Mouse (Mus musculus): ENCODE results near the gene Crot. TPM values are rescaled to one million over a fixed set of nuclear protein-coding genes. Genes with fewer than 3 reads are reported as not detected.
A peak's percentile ranks its signal among the peaks of the same experiment; 100 is the strongest.

Gene Crot
- polyA plus RNA-seq, 1 experiment: 12.8 TPM

DNA sequence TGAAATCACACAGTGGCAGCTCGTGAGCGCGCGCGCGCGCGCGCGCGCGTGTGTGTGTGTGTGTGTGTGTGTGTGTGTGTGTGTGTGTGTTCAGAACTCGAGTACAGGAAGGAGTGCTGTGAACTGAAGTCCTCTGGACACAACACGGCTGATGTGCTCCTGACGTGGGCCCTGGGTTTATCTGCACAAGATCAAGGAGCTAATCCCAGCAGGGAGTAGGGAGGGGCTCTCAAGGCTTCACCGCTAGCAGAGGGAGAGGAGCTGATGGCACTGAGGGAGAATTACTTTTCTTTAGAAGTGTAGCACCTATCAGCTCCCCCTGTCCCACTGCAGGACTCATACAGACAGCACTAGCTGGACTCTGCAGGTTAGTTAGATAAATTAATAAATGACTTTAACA, 5.5 kb downstream of the Crot start:
- DNase-seq (ENCODE audit: low read depth): no peak
- TF ChIP-seq CTCF (IDR thresholded peaks at IDR 0.05; ENCODE audit: borderline replicate concordance, extremely low read depth, insufficient read depth, insufficient read length): no peak

DNA sequence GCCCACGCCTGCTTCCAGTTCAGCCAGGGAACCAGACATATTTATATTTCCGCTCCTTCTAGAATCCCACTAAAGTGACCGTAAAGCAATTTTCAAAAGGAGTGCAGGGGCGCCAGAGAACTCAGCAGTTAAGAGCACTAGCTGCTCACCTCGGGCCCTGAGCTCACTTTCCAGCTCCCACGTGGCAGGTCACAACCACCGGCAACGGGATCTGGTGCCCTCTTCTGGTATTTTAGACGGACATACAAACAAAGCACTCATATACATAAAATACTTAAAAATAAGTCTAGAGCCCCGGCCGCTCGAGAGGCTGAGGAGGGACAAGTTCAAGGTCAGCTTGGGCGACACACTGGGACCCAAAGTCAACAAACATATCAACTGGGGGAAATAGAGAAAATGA, 6.6 kb downstream of the Crot start:
- DNase-seq (ENCODE audit: low read depth): no peak

DNA sequence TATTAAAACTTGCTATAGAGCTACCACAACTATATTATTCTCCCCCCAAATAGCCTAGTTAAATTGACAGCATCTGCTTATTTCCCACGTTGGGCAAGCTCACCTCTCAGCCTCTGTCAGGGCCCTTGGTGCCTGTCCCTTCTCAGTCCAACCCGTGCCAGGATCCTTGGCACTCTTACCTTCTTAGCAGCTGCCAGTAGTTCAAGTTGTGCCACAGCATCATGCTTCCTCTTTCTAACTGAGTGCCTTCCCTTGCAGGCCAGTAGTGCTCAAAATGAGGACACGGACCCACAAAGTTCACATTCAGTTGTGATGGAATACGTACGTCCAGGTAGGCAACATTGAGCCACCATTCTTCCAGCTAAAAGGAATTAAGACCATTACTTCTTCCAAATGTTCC, 9.2 kb downstream of the Crot start:
- DNase-seq (ENCODE audit: low read depth): no peak
- no peak for TF ChIP-seq CTCF (IDR thresholded peaks at IDR 0.05; ENCODE audit: borderline replicate concordance, extremely low read depth, insufficient read depth, insufficient read length)
- no peak for TF ChIP-seq POLR2A (IDR thresholded peaks at IDR 0.05; ENCODE audit: borderline replicate concordance, extremely low read depth, insufficient read depth, insufficient read length, poor library complexity, severe bottlenecking)

More for the DNA sequence above, 6.6 kb downstream of the Crot start:
- no peak for TF ChIP-seq POLR2A (IDR thresholded peaks at IDR 0.05; ENCODE audit: borderline replicate concordance, extremely low read depth, insufficient read depth, insufficient read length, poor library complexity, severe bottlenecking)
- TF ChIP-seq CTCF (IDR thresholded peaks at IDR 0.05; ENCODE audit: borderline replicate concordance, extremely low read depth, insufficient read depth, insufficient read length): no peak

- TF ChIP-seq POLR2A (IDR thresholded peaks at IDR 0.05; ENCODE audit: borderline replicate concordance, extremely low read depth, insufficient read depth, insufficient read length, poor library complexity, severe bottlenecking) (no peak), CTCF (IDR thresholded peaks at IDR 0.05; ENCODE audit: borderline replicate concordance, extremely low read depth, insufficient read depth, insufficient read length) (no peak)
- DNase-seq (ENCODE audit: low read depth): no peak
Observed at GRCm38 (mm10) chr5:8985470-8985869, 11.7 kb downstream of the Crot start.

DNA sequence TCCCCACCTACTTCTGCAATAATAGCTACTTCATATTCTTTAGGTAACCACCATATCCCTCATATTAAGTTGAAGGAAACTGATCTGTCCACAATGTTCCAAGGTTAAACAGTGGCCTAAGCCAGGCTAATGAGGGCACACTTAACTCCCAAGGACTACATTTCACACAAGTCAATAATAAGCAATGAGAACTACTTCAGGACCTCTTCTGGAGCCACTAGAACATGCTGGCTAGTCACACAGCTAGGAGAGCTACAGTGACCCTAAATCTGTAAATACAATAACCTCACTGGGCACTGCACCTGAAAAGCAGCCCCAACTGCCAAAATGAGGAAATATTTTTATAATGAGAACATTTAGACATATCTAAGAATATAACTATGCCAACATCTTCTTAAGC, 22.4 kb downstream of the Crot start:
- DNase-seq (ENCODE audit: low read depth): no peak
- TF ChIP-seq POLR2A (IDR thresholded peaks at IDR 0.05; ENCODE audit: borderline replicate concordance, extremely low read depth, insufficient read depth, insufficient read length, poor library complexity, severe bottlenecking) (no peak), CTCF (IDR thresholded peaks at IDR 0.05; ENCODE audit: borderline replicate concordance, extremely low read depth, insufficient read depth, insufficient read length) (no peak)

GRCm38 (mm10) chr5:8972355-8972754, 24.8 kb downstream of the Crot start:
- TF ChIP-seq CTCF (IDR thresholded peaks at IDR 0.05; ENCODE audit: borderline replicate concordance, extremely low read depth, insufficient read depth, insufficient read length): no peak
- TF ChIP-seq POLR2A (IDR thresholded peaks at IDR 0.05; ENCODE audit: borderline replicate concordance, extremely low read depth, insufficient read depth, insufficient read length, poor library complexity, severe bottlenecking): no peak
- no peak for DNase-seq (ENCODE audit: low read depth)

DNA sequence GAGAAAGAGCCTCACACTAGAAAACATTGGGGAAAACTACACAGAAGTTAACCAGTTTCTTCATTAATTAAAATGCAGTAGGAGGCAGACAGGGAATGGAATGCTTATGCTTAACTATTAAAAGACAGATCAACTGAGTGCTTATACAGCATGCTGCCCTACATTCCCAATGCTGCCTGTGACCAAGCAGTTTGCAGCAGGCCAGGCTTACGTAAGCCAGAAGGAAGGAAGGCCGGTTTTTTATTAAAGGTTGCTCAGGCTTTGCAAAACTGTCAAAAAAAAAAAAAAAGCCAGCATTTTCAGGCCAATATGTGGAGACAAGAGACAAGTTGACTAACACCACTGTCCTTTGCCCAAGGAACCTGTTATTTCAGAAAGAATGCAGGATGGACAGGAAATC, 26.4 kb downstream of the Crot start:
- DNase-seq (ENCODE audit: low read depth): no peak

DNA sequence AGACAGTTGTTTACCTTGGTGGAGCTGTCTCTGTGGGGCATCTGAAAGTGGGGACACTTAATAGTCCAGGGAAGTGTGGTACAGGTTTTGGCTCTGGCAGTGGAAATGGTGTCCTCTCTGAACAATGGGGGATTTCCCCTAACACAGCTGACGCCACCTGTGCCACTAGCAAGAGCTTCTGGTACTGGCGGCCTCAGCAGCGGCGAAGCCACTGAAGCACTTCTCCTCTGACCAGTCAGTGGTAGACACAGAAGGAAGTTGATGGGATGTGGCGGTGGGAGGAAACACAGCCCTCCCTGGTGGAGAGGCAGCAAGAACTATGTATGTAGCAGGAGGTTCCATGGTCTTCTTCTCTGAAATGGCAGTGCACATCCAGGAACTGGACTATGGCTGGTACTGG, 32.6 kb downstream of the Crot start:
- no peak for DNase-seq (ENCODE audit: low read depth)
- TF ChIP-seq POLR2A (IDR thresholded peaks at IDR 0.05; ENCODE audit: borderline replicate concordance, extremely low read depth, insufficient read depth, insufficient read length, poor library complexity, severe bottlenecking) (no peak), CTCF (IDR thresholded peaks at IDR 0.05; ENCODE audit: borderline replicate concordance, extremely low read depth, insufficient read depth, insufficient read length) (no peak)

More for the DNA sequence above, 26.4 kb downstream of the Crot start:
- no peak for TF ChIP-seq POLR2A (IDR thresholded peaks at IDR 0.05; ENCODE audit: borderline replicate concordance, extremely low read depth, insufficient read depth, insufficient read length, poor library complexity, severe bottlenecking)
- TF ChIP-seq CTCF (IDR thresholded peaks at IDR 0.05; ENCODE audit: borderline replicate concordance, extremely low read depth, insufficient read depth, insufficient read length): no peak

GRCm38 (mm10) chr5:8960534-8960933, 36.6 kb downstream of the Crot start:
- no peak for DNase-seq (ENCODE audit: low read depth)
- no peak for TF ChIP-seq CTCF (IDR thresholded peaks at IDR 0.05; ENCODE audit: borderline replicate concordance, extremely low read depth, insufficient read depth, insufficient read length)
- no peak for TF ChIP-seq POLR2A (IDR thresholded peaks at IDR 0.05; ENCODE audit: borderline replicate concordance, extremely low read depth, insufficient read depth, insufficient read length, poor library complexity, severe bottlenecking)

DNA sequence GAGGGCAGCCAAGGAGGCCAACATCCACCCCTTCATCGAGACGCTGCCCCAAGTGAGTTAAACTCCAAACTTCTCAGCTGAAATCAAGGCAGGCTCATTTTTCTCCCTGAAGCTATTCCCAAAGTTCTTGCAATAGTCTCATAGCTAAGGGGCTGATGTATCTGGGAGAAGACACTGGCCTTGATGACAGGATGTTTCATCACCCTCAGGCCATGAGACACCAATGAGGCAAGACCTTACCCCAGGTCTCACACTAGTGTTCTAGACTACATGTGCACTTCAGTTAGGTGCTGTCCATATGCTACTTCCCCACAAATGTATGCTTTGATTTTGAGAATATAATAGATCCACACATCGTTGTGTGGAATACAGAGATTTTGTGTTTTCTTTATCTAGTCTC, 41.6 kb downstream of the Crot start:
- DNase-seq (ENCODE audit: low read depth): no peak
- TF ChIP-seq POLR2A (IDR thresholded peaks at IDR 0.05; ENCODE audit: borderline replicate concordance, extremely low read depth, insufficient read depth, insufficient read length, poor library complexity, severe bottlenecking) (no peak), CTCF (IDR thresholded peaks at IDR 0.05; ENCODE audit: borderline replicate concordance, extremely low read depth, insufficient read depth, insufficient read length) (no peak)

DNA sequence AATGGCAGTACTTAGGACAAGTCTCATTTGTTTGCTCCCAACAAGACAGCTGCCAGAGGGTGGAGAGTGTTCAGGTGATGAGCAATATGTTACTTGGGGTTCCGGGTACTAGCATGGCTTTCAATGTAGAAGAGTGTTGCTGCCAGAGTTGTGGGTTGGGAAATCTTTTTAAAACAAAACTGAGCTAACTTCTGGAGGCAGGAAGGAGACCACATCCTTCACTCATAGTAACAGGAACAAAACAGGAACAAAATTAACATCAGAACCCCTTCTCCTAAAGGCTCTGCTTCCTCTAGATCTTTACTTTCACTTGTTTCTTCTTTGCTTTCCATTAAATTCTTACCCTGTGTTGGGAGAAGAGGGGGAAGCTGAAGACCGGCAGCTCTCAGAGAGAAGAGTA, 43.5 kb downstream of the Crot start:
- no peak for TF ChIP-seq POLR2A (IDR thresholded peaks at IDR 0.05; ENCODE audit: borderline replicate concordance, extremely low read depth, insufficient read depth, insufficient read length, poor library complexity, severe bottlenecking)
- TF ChIP-seq CTCF (IDR thresholded peaks at IDR 0.05; ENCODE audit: borderline replicate concordance, extremely low read depth, insufficient read depth, insufficient read length): no peak
- DNase-seq (ENCODE audit: low read depth): no peak

- no peak for TF ChIP-seq CTCF (IDR thresholded peaks at IDR 0.05; ENCODE audit: borderline replicate concordance, extremely low read depth, insufficient read depth, insufficient read length)
- no peak for TF ChIP-seq POLR2A (IDR thresholded peaks at IDR 0.05; ENCODE audit: borderline replicate concordance, extremely low read depth, insufficient read depth, insufficient read length, poor library complexity, severe bottlenecking)
- peak; percentile 3 for DNase-seq (ENCODE audit: low read depth)
Observed at GRCm38 (mm10) chr5:8947423-8948110, 49.6 kb downstream of the Crot start.

Measured in brain, embryonic 14.5 days (tissue).